Mouse (Mus musculus): ENCODE measurements at regions not wholly inside any gene's neighbourhood (a gene's known extent, or its start where the extent isn't known, plus 50 kb on each side); places are given as distances from the start of the nearest gene placed in this dataset.
"Not testable (repeated sequence)": the region's sequence is repeated elsewhere in the genome, so short reads cannot be mapped to it uniquely, and the experiment has no call there.

DNA sequence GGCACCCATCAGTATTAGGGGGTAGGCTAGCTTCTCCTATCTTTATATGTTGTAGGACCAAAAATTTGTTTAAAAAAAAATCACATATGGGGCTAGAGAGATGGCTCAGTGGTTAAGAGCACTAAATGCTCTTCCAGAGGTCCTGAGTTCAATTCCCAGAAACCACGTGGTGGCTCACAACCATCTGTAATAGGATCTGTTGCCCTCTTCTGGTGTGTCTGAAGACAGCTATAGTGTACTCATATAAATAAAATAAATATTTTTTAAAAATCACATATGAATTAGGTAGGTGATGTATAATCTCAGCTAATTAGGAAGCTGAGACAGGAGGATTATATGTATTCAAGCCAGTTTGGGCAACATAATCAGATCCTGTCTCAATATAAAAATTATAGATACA, 97.4 kb downstream of the Cd24a start:
- TF ChIP-seq CTCF (IDR thresholded peaks at IDR 0.05; ENCODE audit: control insufficient read depth, insufficient read depth, insufficient replicate concordance, low read depth, low read length); POLR2A (IDR thresholded peaks at IDR 0.05; ENCODE audit: control insufficient read depth, low read depth, low read length): not testable (repeated sequence)
